Mouse (Mus musculus) inflammation-experienced regulatory T-cells, adult 16 weeks (primary cell): Measurements from ENCODE around the gene Apod. TPM values are rescaled to one million over a fixed set of nuclear protein-coding genes. Genes with fewer than 3 reads are reported as not detected.

Experiments
- polyA plus RNA-seq: library from polyadenylated mRNA; unstranded; fragments of 100-300 nt; shearing (Covaris generic); gene quantifications from one replicate; pipeline ENCODE4 v1.2.1, GENCODE M21; 2017

Gene Apod
- polyA plus RNA-seq, result not detected

GRCm38 (mm10) chr16:31314497-31315233, at the start of gene Apod:
Gene Apod, minus strand, starts transcription at chr16:31314808.

GRCm38 (mm10) chr16:31274674-31275460, 39.7 kb downstream of the Apod start, which contains the start of gene Ppp1r2:
Gene Ppp1r2, minus strand, starts transcription at chr16:31275277.

Other genes starting within 250 kb of the Apod start
- 30.0 TPM for gene Xxylt1, start 233.4 kb downstream of the Apod start, polyA plus RNA-seq
- gene Acap2, start 113.6 kb downstream of the Apod start, polyA plus RNA-seq, result 32.8 TPM
- 18.0 TPM for gene Ppp1r2, start 39.5 kb downstream of the Apod start, polyA plus RNA-seq
- 49.8 TPM for gene Bdh1, start 107.5 kb upstream of the Apod start, polyA plus RNA-seq